Mouse (Mus musculus): Measurements from ENCODE around the gene Lrp1. TPM values are rescaled to one million over a fixed set of nuclear protein-coding genes. Genes with fewer than 3 reads are reported as not detected.
A peak's percentile ranks its signal among the peaks of the same experiment; 100 is the strongest.

Lrp1 gene
- polyA plus RNA-seq, 1 experiment from 2014 or later = 99.4 TPM

DNA sequence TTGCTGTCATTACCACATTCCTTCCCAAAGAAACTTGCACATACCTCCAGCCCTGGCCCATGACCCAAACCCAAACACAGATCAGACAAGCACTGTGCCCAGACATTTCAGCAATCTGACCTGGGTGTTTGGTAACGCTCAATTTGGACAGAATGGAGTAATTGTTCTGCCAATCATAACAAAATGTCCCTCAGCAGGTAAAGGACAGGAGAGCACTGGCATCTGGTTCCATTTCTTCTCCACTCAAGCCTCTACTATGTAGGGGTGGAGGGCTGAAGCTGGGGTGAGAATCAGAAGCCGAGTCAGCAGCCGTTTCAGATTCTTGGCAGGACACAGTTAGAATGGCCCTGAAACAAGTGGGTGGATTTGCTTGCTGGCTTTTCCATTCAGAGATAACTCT lies 128.8 kb downstream of the Lrp1 start:
- H3K9ac ChIP-seq (replicated peaks) = no peak overlapping the region
- ATAC-seq = no peak
- 87% methylated on average over 3 of the region's 3 CpGs for WGBS
- H3K36me3 ChIP-seq = peaks cover 90% of the 10 kb centered on the region
- H3K4me2 ChIP-seq (replicated peaks) = no peak overlapping the region
- no peaks in the 10 kb centered on the region for H3K27me3 ChIP-seq
- H3K9me3 ChIP-seq = no peaks in the 10 kb centered on the region
- peaks cover 10% of the 10 kb centered on the region; the same call in 1 of the 2 replicates for H3K4me1 ChIP-seq (replicated peaks)
- no peak overlapping the region for H3K4me3 ChIP-seq (replicated peaks)
- H3K27ac ChIP-seq = no peak overlapping the region

DNA sequence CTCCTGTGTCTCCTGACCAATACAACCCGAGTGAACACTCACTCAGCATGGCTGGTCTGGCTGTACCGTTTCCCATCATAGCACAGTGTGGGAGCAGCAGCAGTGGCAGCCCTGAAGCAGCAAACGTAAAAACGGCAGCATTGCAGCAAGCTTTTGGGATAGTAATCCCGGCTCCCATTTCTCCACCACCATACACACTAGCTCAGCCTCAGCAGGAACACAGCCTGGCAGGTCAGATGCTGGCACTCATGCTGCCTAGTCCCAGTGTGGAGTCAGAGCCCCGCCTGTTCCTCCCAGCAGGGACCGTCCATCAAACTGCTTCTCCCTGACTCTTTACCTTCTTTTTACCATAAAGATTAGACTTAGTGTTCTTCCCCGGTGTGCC lies 129.8 kb downstream of the Lrp1 start:
- Histone ChIP-seq H3K9ac (replicated peaks) (peak overlapping the region; percentile 32; the same call in 1 of the 2 replicates), H3K4me2 (replicated peaks) (no peak overlapping the region), H3K9me3 (no peaks in the 10 kb centered on the region), H3K36me3 (peaks cover 87% of the 10 kb centered on the region), H3K4me3 (replicated peaks) (no peak overlapping the region), H3K27ac (peak overlapping the region; percentile 71), H3K4me1 (replicated peaks) (peaks cover 10% of the 10 kb centered on the region; the same call in 1 of the 2 replicates), H3K27me3 (no peaks in the 10 kb centered on the region)
- WGBS = 62% methylated on average over 8 of the region's 8 CpGs
- peak; percentile 34; the same call in 1 of the 2 replicates for ATAC-seq

DNA sequence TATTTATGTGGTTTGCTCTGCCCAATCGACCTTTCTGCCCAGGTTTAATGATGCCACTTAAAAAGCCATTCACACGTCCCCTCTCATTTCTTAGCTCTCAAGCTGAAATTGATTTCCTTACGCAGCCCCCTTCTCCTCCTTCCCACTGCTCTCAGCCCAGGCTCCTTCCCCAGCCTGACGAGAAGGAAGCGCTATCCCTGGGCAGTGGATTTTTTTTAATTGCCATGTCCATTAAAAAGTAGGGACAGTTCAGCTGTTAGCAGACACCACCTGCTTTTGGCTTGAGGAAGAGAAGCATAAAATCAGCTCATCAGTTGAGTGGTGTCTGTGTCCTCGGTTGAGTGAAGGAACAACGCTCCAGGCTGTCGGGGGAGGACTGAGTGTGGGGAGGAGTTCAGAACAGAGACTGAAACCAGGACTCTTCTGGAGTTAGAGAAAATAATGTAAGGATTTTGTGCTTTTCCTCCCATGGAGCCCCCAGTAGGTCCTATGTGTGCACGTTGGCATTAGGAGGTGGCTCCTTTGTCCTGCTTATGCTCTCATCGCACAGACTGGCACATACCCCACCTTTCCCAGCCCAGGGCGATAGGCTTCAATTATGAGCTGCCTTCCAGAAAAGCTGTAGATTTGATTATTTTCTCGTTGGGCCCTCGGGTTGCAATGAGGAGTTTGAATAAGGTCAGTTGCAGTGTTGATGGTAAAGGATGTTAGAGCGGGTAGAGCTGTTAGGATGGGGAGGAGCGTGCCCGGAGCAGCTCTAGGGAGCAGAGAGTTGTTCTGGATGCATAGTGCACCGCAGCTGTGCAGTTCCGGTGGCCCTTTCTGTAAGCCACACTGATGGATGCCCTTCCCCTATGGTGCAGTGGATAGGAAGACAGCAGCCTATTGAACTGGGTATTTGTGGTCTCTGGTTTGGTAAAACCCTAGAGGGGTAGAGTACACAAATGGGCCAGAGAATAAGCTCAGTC lies 130.5 kb downstream of the Lrp1 start:
- no peak overlapping the region for H3K4me2 ChIP-seq (replicated peaks)
- no peaks in the 10 kb centered on the region for H3K9me3 ChIP-seq
- 0 out of 2 replicates have a peak, but pooled peaks have one; percentile 37 for ATAC-seq
- 83% methylated on average over 18 of the region's 18 CpGs for WGBS
- peaks cover 10% of the 10 kb centered on the region; the same call in 1 of the 2 replicates for H3K4me1 ChIP-seq (replicated peaks)
- H3K4me3 ChIP-seq (replicated peaks) = no peak overlapping the region
- peaks cover 86% of the 10 kb centered on the region for H3K36me3 ChIP-seq
- peak overlapping the region; percentile 32; the same call in 1 of the 2 replicates for H3K9ac ChIP-seq (replicated peaks)
- H3K27ac ChIP-seq = peak overlapping the region; percentile 71
- no peaks in the 10 kb centered on the region for H3K27me3 ChIP-seq

DNA sequence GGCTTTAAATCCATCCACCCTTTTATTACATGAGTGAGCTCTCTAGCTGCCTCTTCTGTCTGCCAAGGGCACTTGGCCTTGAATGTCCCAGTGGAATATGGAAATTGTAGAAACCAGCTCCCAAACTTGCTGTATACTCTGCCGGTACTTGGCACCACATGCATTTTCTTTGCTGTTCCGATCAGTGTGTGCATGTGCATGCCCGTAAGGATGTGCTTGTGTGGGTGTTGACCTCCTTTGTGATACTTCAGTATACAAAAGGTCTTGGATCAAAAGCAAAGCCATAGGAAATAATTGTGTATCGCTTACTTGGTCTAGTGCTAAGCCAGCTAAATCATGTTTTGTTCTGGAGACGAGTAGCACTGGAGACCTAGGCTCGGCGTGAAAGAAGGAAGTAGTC lies 132.1 kb downstream of the Lrp1 start:
- WGBS = 83% methylated on average over 7 of the region's 7 CpGs
- Histone ChIP-seq H3K27ac (no peak overlapping the region), H3K27me3 (no peaks in the 10 kb centered on the region), H3K4me1 (replicated peaks) (peaks cover 10% of the 10 kb centered on the region; the same call in 1 of the 2 replicates), H3K36me3 (peaks cover 86% of the 10 kb centered on the region), H3K4me3 (replicated peaks) (no peak overlapping the region), H3K9ac (replicated peaks) (no peak overlapping the region), H3K9me3 (no peaks in the 10 kb centered on the region), H3K4me2 (replicated peaks) (no peak overlapping the region)
- ATAC-seq = no peak

Other genes with a start within 250 kb of the Lrp1 start
- 35.0 and 36.1 TPM in 2 replicates for gene R3hdm2, start 240.8 kb downstream of the Lrp1 start, polyA plus RNA-seq (2015; fragmentation: Nextera tagmentation; extraction: Ambion mirVana)
- gene Stac3, start 119.5 kb downstream of the Lrp1 start, polyA plus RNA-seq (2015; fragmentation: Nextera tagmentation; extraction: Ambion mirVana) = 1.6 and 2.3 TPM in 2 replicates
- 11.5 and 13.8 TPM in 2 replicates for gene Ndufa4l2, start 106.2 kb downstream of the Lrp1 start, polyA plus RNA-seq (2015; fragmentation: Nextera tagmentation; extraction: Ambion mirVana)
- gene Shmt2, start 98.7 kb downstream of the Lrp1 start, polyA plus RNA-seq (2015; fragmentation: Nextera tagmentation; extraction: Ambion mirVana) = 54.3 and 56.2 TPM in 2 replicates
- gene Nxph4, start 86.6 kb downstream of the Lrp1 start, polyA plus RNA-seq (2015; fragmentation: Nextera tagmentation; extraction: Ambion mirVana) = 78.8 and 83.9 TPM in 2 replicates
- gene Stat6, start 21.8 kb upstream of the Lrp1 start, polyA plus RNA-seq (2015; fragmentation: Nextera tagmentation; extraction: Ambion mirVana) = 3.8 and 4.3 TPM in 2 replicates
- gene Nemp1, start 45.8 kb upstream of the Lrp1 start, polyA plus RNA-seq (2015; fragmentation: Nextera tagmentation; extraction: Ambion mirVana) = 4.6 and 4.8 TPM in 2 replicates
- 1.2 and 1.8 TPM in 2 replicates for gene Nab2, start 47.4 kb upstream of the Lrp1 start, polyA plus RNA-seq (2015; fragmentation: Nextera tagmentation; extraction: Ambion mirVana)
- 0.28 and 0.53 TPM in 2 replicates for gene Myo1a, start 84.0 kb upstream of the Lrp1 start, polyA plus RNA-seq (2015; fragmentation: Nextera tagmentation; extraction: Ambion mirVana)
- not detected in 2 replicates for gene Tac2, start 103.3 kb upstream of the Lrp1 start, polyA plus RNA-seq (2015; fragmentation: Nextera tagmentation; extraction: Ambion mirVana)
- gene Zbtb39, start 118.4 kb upstream of the Lrp1 start, polyA plus RNA-seq (2015; fragmentation: Nextera tagmentation; extraction: Ambion mirVana) = 5.1 and 5.3 TPM in 2 replicates
- gene Gpr182, start 130.6 kb upstream of the Lrp1 start, polyA plus RNA-seq (2015; fragmentation: Nextera tagmentation; extraction: Ambion mirVana) = 0.39 and 0.52 TPM in 2 replicates
- 0.04 TPM in 1 of 2 replicates, not detected in the other for gene Rdh1, start 138.6 kb upstream of the Lrp1 start, polyA plus RNA-seq (2015; fragmentation: Nextera tagmentation; extraction: Ambion mirVana)
- gene Rdh16f1, start 138.6 kb upstream of the Lrp1 start, polyA plus RNA-seq (2015; fragmentation: Nextera tagmentation; extraction: Ambion mirVana) = not detected in 2 replicates
- gene Rdh9, start 155.2 kb upstream of the Lrp1 start, polyA plus RNA-seq (2015; fragmentation: Nextera tagmentation; extraction: Ambion mirVana) = 0.09 TPM in 2 replicates
- not detected in 2 replicates for gene Rdh16, start 180.0 kb upstream of the Lrp1 start, polyA plus RNA-seq (2015; fragmentation: Nextera tagmentation; extraction: Ambion mirVana)
- gene Rdh19, start 228.8 kb upstream of the Lrp1 start, polyA plus RNA-seq (2015; fragmentation: Nextera tagmentation; extraction: Ambion mirVana) = not detected in 2 replicates
- not detected in 2 replicates for gene Rdh16f2, start 245.3 kb upstream of the Lrp1 start, polyA plus RNA-seq (2015; fragmentation: Nextera tagmentation; extraction: Ambion mirVana)

Measured in midbrain, embryonic 13.5 days (tissue).